Mouse (Mus musculus): ENCODE data around the gene Pm20d2. TPM values are rescaled to one million over a fixed set of nuclear protein-coding genes. Genes with fewer than 3 reads are reported as not detected.

The Pm20d2 gene
- total RNA-seq (2017) = 1.4 and 1.6 TPM in 2 replicates

DNA sequence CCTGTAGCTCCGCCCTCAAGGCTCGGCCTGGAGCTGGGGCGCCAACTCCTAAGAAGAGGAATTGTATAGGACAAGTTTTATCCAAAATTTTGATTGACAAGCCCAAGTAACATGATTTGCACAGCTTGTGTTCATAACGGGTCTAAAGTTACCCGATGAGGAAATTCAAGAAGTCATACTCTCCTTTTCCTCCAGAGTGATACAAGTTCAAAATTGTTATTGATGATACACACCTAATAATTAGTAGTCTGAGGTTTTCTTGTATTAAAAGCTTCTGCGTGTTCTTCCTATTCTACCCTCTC, at the start of gene Pm20d2:
Gene Pm20d2 (minus strand): TSS at position 3 of the 302 bp plus-strand sequence.
- no peak for ATAC-seq (replicated peaks; ENCODE audit: low read depth, poor library complexity, severe bottlenecking)

DNA sequence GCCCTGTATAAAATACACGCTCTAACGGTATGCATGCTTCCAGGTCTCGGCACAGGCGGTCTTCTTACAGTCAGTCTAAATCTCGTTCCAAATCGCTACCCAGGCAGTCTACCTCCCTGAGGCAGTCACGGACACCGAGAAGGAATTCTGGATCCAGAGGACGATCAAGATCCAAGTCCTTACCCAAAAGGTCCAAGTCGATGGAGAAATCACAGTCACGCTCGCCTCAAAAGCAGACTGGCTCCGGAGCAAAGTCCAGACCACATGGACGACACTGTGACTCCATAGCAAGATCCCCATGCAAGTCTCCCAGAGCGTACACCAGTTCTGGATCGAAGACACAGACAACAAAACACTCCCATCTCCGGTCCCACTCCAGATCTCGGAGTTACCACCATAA, 41.3 kb upstream of the Pm20d2 start:
- ATAC-seq (replicated peaks; ENCODE audit: low read depth, poor library complexity, severe bottlenecking) = no peak

DNA sequence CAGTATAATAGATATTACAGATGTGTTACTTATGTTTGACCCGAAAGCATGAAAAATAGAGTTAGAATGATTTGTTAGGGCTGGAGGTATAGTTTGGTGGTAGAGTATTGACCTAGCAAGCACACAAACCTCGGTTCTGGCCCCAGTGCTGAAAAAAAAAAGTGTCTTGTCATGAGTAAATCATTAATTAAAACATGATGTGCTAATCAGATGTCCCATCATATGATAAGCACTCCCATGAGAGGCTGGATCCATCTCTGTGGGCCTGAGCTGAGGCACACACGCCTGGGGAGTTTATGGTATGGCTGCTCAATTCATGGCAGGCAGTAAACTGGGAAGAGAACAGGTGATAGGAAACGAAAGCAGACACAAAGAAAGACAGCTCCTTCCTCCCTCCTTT, 40.1 kb upstream of the Pm20d2 start:
- no peak for ATAC-seq (replicated peaks; ENCODE audit: low read depth, poor library complexity, severe bottlenecking)

DNA sequence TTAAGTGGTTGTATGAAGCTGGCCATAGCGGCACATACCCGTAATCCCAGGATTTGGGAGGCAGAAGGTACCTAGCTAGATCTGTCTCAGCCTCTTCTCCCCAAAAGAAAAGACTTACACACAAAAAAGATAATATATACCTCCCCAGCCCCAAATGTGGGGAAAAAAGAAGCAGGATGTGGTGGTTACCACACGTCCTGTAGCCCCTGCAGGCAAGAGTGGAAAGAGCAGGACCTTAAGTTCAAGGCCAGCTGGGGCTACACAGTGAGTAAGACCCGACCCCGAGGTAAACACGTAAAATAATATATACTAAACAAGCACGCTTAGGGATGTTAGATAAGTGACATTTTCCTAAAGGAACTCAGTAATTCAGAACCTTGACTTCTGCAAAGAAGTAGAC, 37.6 kb upstream of the Pm20d2 start:
- peak; percentile 52; the same call in 1 of the 2 replicates for ATAC-seq (replicated peaks; ENCODE audit: low read depth, poor library complexity, severe bottlenecking)

DNA sequence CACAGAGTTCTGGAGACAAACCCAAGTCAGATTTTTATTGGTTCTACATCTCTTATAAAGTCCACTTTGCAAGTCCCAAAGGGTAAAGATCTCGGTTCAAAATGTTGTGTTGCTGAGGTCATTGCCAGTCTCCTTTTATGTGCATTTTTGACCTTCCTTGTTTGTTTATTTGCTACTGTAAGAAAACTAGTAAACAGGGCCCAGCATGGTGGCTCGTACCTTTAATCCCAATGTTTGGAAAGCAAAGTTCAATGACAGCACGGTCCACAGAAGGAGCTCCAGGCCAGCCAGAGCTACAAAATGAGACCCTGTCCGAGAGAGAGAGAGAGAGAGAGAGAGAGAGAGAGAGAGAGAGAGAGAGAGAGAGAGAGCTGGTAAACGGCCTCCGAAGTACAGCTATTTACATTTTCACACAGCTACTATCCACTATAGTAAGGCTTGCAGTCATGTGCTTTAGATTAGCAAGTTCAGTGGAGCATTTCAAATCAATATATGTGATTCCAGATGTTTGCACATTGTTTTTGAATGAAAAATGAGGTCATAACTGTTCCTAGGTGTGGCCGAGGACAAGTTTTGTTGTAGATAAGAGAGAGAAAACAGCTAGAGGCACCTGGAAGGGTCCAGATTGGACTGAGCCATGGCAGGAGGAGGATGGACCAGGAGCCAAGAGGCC, 34.6 kb upstream of the Pm20d2 start:
- no peak for ATAC-seq (replicated peaks; ENCODE audit: low read depth, poor library complexity, severe bottlenecking)

DNA sequence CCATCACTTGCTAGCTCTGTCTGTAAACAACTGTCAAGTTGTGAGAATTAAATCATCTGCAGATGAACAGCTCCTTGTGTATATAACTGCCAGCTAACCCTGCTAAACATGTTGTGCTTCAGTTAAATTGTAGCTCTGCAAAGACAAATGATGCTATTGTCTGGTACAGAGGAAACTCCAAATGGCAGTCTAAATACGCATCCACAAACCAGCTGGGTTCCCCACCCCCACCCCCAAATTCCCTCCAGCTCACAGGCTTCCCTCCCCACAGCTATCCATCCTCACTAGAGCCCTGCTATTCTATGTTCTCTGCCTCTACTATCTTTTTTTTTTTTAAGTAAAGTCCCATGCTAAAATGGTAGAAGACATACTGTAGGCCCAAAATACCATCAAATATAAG, 32.3 kb upstream of the Pm20d2 start:
- no peak for ATAC-seq (replicated peaks; ENCODE audit: low read depth, poor library complexity, severe bottlenecking)

DNA sequence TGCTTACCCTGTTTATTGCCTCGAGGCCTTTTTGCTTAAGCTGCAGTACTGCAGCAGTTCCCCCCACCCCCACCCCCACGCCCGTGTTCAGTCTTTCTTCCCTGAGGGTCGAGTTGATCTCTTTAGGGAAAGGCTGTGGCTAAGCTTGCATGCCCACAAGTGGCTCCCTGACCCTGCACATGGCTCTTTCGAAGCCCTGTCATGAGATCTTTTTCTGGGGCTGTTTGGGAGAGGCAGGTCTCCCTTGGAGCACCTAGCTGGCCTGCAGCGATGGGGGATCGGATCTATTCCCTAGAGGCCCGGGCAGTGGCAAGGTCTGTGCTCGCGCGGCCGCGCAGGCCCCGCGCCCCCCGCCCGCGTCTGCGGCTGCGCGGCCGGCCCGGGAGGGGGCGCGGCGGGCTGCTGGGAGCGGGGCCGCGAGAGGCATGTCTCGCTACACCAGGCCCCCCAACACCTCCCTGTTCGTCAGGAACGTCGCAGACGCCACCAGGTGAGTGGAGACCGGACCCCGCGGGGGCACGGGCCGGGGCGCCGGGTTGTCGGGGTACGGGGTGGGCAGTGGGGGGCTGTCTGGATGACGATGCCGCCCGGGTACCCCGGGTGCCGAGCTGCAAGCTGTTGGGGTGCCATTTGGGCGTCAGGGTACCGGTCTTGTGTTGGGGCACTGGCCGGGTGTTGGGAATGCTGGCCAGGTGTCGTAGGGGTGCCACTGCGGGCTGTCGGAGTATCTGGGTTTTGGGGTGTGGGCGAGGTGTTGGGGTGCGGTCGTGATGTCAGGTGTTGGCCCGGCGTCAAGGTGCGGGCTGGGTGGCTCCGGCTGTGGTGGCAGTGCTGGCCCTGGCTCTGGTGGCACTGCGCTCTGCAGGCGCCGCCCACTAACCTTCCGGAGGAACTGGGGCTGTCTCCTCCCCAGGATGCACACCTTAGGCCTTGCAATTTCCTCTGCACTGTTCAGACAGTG, 19.6 kb upstream of the Pm20d2 start, which contains the start of gene Srsf12:
Gene Srsf12 (plus strand): TSS at position 111 of the 961 bp plus-strand sequence.
- ATAC-seq (replicated peaks; ENCODE audit: low read depth, poor library complexity, severe bottlenecking) = peak; percentile 75

DNA sequence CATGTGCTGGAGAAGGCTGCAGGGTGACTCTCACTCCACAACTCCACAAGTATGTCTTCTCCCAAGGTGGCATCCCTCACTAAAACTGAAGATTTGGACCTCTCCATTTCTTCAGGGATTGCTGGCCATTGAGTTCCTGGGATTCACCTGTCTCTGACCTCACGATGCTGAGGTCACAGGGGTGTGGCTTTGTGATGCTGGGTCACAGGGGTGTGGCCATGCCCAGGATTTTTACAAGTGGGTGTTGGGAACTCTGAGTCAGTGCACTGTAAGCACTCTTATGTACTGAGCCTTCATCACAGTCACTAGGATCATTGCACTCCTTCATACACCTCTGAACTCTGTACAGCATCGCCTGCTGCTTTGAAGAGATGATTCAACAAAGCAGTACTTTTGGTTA, 18.0 kb upstream of the Pm20d2 start:
- no peak for ATAC-seq (replicated peaks; ENCODE audit: low read depth, poor library complexity, severe bottlenecking)

DNA sequence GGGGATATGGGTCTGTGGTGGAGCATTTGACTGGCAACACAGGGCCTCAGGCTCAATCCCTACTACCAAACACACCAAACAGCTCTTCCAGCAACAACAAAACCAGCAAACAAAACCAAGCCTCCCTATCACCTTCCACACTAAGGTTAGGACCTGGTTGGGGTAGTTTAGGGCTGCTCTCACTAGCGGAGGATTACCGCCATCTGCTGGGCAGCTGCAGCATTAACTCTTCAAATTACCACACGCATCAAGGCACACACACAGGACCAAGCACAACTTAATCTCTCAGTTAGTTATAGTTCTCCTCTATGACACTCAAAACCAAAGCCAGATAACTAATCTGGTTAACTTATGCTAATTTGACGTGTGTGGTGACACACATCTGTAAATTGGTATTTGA, 15.1 kb upstream of the Pm20d2 start:
- ATAC-seq (replicated peaks; ENCODE audit: low read depth, poor library complexity, severe bottlenecking) = peak; percentile 87

DNA sequence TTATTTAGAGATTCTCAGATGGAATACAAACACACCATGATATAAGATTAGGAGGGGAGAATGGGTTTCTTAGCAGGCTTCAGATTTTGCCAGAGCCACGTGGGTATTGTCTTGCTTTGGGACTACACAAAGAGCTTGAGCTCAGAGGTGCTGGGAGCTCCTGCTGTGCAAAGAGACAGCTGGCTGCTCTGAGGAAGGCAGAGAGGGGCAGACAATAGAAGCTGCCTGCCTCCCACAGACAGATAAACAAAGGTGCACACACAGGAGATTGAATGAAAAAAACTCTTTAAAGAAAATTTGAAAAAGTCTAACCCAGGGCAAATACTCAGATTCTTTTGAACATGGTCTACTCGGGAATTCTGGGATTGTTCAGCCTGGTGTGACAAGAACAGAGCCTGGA, 8.6 kb upstream of the Pm20d2 start:
- no peak for ATAC-seq (replicated peaks; ENCODE audit: low read depth, poor library complexity, severe bottlenecking)

DNA sequence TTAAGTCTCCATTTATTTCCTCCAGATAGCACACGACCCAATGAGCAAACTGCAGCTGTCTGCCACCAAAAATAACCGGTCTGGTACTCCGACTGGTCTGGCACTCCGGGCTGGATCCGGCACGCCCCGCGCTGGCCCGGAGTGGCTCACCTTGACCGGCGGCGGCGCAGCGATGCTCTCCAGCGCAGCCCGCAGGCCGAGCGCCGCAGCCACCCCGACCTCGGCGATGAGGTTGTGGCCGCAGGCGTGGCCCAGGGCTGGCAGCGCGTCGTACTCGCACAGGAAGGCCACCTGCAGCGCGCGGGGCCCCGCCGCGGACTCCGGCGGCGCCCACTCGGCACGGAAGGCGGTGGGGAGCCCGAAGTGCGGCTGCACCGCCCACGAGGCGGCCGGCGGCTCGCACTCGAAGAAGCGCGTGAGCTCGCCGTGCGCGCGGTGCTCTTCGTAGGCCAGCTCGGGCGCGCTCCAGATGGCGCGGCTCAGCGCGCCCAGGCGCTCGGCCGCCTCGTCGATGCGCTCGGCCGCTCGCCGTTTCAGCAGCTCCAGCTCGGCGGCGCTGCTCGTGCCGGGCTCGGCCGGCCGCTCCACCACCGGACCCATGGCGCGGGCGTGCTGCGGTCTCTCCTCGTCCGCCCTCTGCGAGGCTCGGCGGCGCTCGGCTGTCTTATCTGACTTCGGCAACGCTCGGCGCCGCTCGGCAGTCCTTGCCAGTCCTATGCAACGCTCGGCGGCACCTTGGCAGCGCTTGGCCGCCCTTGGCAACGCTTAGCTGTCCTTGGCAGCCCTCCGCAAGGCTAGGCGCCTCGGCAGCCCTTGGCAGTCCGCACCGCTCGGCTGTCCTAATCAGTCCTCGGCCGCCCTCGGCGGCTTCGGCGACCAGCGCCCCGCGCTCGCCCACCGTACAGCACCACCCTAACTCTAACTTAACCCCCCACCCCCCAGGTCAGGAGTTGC, 479 bp downstream of the Pm20d2 start:
- ATAC-seq (replicated peaks; ENCODE audit: low read depth, poor library complexity, severe bottlenecking) = peak; percentile 95

DNA sequence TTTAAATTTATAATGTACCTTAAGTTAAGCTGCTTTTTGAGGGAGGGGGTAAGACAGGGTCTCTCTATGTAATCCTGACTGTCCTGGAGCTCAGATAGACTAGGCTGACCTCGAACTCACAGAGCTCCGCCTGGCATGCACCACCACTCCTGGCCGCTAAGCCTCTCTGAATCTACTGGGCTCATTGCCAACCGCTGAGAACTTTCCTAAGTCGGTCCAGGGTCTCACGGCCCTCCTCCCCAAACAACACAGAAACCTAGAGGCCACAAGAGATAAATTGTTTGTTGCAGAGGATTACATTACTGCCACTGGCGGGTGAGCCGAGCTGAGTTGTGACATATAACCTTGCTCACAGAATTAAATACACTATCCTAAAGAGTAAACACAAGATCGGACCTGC, 1.4 kb downstream of the Pm20d2 start:
- peak; percentile 45 for ATAC-seq (replicated peaks; ENCODE audit: low read depth, poor library complexity, severe bottlenecking)

DNA sequence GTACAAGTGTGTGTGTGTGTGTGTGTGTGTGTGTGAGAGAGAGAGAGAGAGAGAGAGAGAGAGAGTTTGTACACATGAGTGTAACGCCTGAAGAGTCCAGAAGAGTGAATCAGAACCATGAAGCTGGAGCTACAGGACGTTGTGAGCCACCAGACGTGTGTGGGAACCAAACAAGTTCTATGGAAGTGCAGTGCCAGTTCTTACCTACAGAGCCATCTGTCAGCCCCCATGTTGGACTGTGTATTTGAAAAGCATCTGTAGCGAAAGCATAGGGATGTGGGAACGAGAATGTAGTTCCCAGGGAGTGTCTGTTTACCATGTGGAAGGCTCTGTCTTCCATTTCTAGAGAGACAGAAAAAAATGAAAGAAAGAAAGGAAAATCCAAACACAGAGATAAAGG, 6.1 kb downstream of the Pm20d2 start:
- ATAC-seq (replicated peaks; ENCODE audit: low read depth, poor library complexity, severe bottlenecking) = no peak

DNA sequence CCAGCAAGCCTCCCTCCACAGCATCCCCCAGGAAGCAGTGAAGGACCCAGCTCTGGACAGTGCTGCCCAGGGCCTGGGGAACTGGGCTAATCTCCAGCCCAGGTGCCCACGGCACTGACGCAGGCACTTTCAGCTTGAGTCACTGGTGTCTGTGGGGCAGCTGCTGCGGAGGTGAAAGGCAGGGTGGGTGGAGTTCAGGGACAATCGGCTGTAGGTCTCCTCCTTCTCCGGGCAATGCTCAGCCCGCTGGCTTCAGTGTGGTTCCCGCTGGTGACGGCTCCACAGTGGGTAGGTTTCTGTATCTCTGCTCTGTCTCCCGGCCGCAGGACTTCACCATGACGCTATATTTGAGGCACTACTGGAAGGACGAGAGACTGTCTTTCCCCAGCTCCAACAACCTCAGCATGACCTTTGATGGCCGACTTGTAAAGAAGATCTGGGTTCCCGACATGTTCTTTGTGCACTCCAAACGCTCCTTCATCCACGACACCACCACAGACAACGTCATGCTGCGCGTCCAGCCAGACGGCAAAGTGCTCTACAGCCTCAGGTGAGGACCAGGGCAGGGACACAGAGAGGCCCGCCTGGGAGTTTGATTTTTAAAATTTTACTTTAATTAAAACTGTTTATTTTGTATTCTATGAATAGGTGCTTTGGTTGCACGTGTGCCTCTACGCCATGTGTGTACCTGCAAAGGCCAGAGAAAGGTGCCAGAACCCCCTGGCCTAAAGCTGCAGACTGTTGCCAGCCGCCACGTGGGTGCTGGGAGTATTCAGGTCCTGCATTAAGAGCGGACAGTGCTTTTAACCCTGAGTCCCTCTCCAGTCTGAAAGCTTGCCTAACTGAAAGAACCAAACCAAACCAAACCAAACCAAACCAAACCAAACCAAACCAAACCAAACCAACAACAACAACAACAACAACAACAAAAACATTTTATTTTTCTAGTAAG, 37.2 kb downstream of the Pm20d2 start:
- no peak for ATAC-seq (replicated peaks; ENCODE audit: low read depth, poor library complexity, severe bottlenecking)

DNA sequence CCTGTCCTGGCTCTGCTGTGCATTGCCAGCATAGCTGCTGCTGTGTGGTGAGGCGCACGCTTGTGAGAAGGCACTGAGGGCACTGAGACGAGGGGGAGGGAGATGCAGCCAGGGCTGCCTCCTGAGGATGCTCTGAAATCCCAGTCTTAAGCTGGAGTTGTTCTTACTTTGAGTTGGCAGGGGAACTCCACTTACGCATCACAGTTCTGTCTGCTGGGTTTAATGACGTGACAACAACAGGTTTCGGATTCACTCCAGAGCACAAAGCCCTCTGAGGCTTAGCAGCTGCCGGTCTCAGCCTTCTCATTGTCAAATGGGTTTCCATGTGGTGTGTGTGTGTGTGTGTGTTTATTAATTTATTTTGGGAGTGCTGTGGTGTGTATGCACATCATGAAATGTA, 40.4 kb downstream of the Pm20d2 start:
- ATAC-seq (replicated peaks; ENCODE audit: low read depth, poor library complexity, severe bottlenecking) = no peak

DNA sequence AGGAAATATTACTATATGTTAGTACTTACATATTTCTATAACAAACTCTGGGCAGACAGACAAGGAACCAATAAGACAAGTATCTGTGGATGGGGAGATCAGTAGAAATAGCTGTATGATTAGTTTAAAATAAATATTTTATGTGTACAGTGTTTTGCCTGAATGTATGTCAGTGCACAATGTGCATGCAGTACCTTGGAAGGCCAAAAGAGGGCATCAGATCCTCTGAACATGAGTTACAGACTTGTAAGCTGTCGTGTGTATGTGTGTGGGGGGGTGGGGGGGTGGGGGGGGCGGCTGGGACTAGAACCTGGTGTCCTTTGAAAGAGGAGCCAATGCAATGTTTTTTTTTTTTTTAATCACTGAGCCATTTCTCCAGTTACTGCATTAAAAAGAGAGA, 41.7 kb downstream of the Pm20d2 start:
- peak; percentile 74 for ATAC-seq (replicated peaks; ENCODE audit: low read depth, poor library complexity, severe bottlenecking)

DNA sequence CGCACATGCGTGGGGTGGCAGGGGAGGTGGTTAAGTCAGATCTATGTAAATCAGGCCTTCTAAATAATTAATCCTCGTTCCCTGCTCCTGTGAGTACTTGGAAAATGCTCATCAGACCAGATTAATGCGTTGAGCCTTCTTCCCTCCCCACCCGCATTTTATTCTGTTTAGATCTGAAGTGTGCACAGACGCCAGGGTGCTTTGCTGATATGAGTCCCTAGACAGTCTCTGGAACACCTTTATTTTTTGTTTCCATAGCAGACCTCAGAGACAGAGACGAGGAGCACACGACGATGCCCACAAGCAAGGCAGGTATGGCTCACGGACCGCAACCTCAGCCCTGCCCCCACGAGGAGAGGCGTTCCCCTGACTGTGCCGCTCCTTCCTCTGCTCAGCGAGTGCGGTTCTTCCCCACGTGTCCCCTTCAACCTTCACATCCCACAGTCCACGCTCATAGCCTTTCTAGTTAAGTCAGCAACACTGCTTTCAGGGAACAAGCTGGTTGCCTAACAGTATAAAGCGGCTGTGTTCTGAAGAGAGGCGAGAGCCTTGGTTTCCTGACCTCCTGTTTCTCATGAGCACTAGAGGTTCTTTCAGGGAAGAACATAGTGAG, 42.8 kb downstream of the Pm20d2 start:
- ATAC-seq (replicated peaks; ENCODE audit: low read depth, poor library complexity, severe bottlenecking) = peak; percentile 72

DNA sequence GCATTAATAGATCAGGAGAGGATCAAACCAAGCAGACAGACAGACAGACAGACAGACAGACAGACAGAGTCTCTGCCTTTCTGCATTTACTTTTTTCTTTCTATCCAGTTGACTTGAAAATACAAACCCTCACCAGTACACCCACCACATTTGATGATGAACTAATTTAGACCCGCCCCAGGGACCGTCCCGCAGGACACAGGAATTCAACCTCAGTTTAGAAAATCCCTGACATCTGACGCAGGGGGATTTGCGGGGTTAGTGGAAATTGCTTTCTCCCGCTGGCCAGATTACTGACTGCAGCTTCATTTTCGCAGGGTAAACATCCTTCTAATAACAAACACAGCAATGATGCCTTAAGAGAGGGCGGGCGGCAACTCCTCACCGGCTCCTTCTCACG, 57.3 kb downstream of the Pm20d2 start, which contains the start of gene Gabrr1:
Gene Gabrr1 (plus strand): TSS at position 301 of the 400 bp plus-strand sequence.
- ATAC-seq (replicated peaks; ENCODE audit: low read depth, poor library complexity, severe bottlenecking) = no peak

All from common myeloid progenitor, adult 5-6 weeks (primary cell).